Mouse (Mus musculus) ES-E14 (cell line): ENCODE results near the gene Rgl3. TPM values are rescaled to one million over a fixed set of nuclear protein-coding genes. Genes with fewer than 3 reads are reported as not detected.
A peak's percentile ranks its signal among the peaks of the same experiment; 100 is the strongest.

Experiments
- DNase-seq: peaks from one replicate; pipeline ENCODE4 v3.0.0-alpha.2; 2013; ENCODE audit warnings: low read depth, low spot score
- H3K27ac ChIP-seq: 2 replicates; pipeline ENCODE4 v1.5.1; 2012; ENCODE audit warnings: low read depth, mild to moderate bottlenecking, low read length, moderate library complexity, mixed read lengths; ENCODE audit not compliant: poor library complexity, insufficient read depth, severe bottlenecking
- H3K36me3 ChIP-seq: 2 replicates; pipeline ENCODE4 v1.6.1; 2012; ENCODE audit warnings: mild to moderate bottlenecking, low read length, moderate library complexity, mixed read lengths; ENCODE audit not compliant: control insufficient read depth, poor library complexity, insufficient read depth, severe bottlenecking
- H3K4me1 ChIP-seq, 2 experiments: fragments of 150-350 bp in 1 of 2; sonication (generic) in 1 of 2; 2 replicates each; pipeline ENCODE4 v1.6.1; 2012; ENCODE audit warnings: low read length in 2 of 2, mild to moderate bottlenecking in 1 of 2, mixed read lengths in 1 of 2; ENCODE audit not compliant: control insufficient read depth in 2 of 2, insufficient read depth in 2 of 2, poor library complexity in 1 of 2
- H3K4me3 ChIP-seq, 2 experiments: fragments of 150-350 bp in 1 of 2; sonication (generic) in 1 of 2; 2 replicates each; pipeline ENCODE4 v1.5.1; 2012; ENCODE audit warnings: low read length in 2 of 2, low read depth in 1 of 2, mild to moderate bottlenecking in 1 of 2, mixed read lengths in 1 of 2; ENCODE audit not compliant: insufficient read depth in 1 of 2, poor library complexity in 1 of 2, severe bottlenecking in 1 of 2
- H3K9ac ChIP-seq: 2 replicates; pipeline ENCODE4 v1.6.1; 2012; ENCODE audit warnings: low read depth, mild to moderate bottlenecking, low read length, mixed read lengths; ENCODE audit not compliant: poor library complexity, insufficient read depth, severe bottlenecking
- H3K9me3 ChIP-seq: fragments of 150-350 bp; sonication (generic); 2 replicates; pipeline ENCODE4 v1.6.1; 2012; ENCODE audit warnings: low read depth, mild to moderate bottlenecking, low read length; ENCODE audit not compliant: control insufficient read depth, insufficient read depth
- CHD2 ChIP-seq: IDR thresholded peaks from 2 replicates; pipeline ENCODE4 v1.6.1; 2014; ENCODE audit warnings: mild to moderate bottlenecking, low read depth, low read length, inconsistent platforms
- HCFC1 ChIP-seq: IDR thresholded peaks from 2 replicates; pipeline ENCODE4 v1.6.1; 2012; ENCODE audit warnings: low read length, inconsistent platforms, borderline replicate concordance; ENCODE audit not compliant: insufficient read depth
- MAFK ChIP-seq: IDR thresholded peaks from 2 replicates; pipeline ENCODE4 v1.6.1; 2014; ENCODE audit warnings: mild to moderate bottlenecking, low read depth, low read length, inconsistent platforms; ENCODE audit not compliant: insufficient read depth
- ZC3H11A ChIP-seq: IDR thresholded peaks from 2 replicates; pipeline ENCODE4 v1.6.1; 2012; ENCODE audit warnings: low read depth, mild to moderate bottlenecking, inconsistent platforms, low read length, borderline replicate concordance
- ZNF384 ChIP-seq: IDR thresholded peaks from 2 replicates; pipeline ENCODE4 v1.6.1; 2012; ENCODE audit warnings: low read depth, low read length, inconsistent platforms
- in situ Hi-C, 2 experiments: fragments of 600-800 bp; cut with MboI; formaldehyde crosslinking; loops; one replicate each; pipeline ENCODE4 v1.15.1; 2025; ENCODE audit warnings: low sequenced_read_pairs in 2 of 2, inconsistent platforms in 1 of 2; ENCODE audit not compliant: unreplicated experiment in 2 of 2
- total RNA-seq: library from RNA; depleted of rRNA; stranded (reverse); fragments of 300-350 nt; gene quantifications from 2 replicates; pipeline ENCODE4 v1.2.3, GENCODE M21; 2012; rRNA removed

Gene Rgl3
- total RNA-seq, result 0.27 and 0.37 TPM in 2 replicates

GRCm38 (mm10) chr9:21989230-21990110 lies at the start of gene Rgl3:
Rgl3 (minus strand) TSS chr9:21989446.
- Histone ChIP-seq H3K4me3 (peak within 1 kb of the TSS; percentile 34 to 68), H3K36me3 (no peaks in the 10 kb centered on the region), H3K4me1 (peaks cover 0 to 25% of the 10 kb centered on the region in 2 experiments; a peak in 2 of 4 replicates), H3K9ac (peak within 1 kb of the TSS; percentile 52; the same call in 1 of the 2 replicates), H3K27ac (no peak within 1 kb of the TSS), H3K9me3 (no peaks in the 10 kb centered on the region)
- in situ Hi-C loops, result no loop called here
- DNase-seq, result no peak
- TF ChIP-seq CHD2 (no peak), MAFK (no peak), ZNF384 (no peak), ZC3H11A (no peak), HCFC1 (no peak)

GRCm38 (mm10) chr9:22037826-22038225 lies 48.6 kb upstream of the Rgl3 start:
- in situ Hi-C loops, result no loop called here
- H3K4me1 ChIP-seq, result peaks cover 10 to 17% of the 10 kb centered on the region in 2 experiments
- no peaks in the 10 kb centered on the region for H3K36me3 ChIP-seq
- TF ChIP-seq CHD2, result no peak
- no peak for TF ChIP-seq MAFK
- no peak for TF ChIP-seq HCFC1
- no peak for TF ChIP-seq ZC3H11A
- no peak for TF ChIP-seq ZNF384
- DNase-seq, result no peak
- H3K4me3 ChIP-seq, result no peak overlapping the region
- no peak overlapping the region; the same call in 1 of the 2 replicates for H3K27ac ChIP-seq
- H3K9me3 ChIP-seq, result no peaks in the 10 kb centered on the region
- no peak overlapping the region for H3K9ac ChIP-seq

- in situ Hi-C loops, result no loop called here
- peaks cover 4 to 12% of the 10 kb centered on the region in 2 experiments for H3K4me1 ChIP-seq
These were observed 46.2 kb upstream of the Rgl3 start for GRCm38 (mm10) chr9:22035300-22036044.

DNA sequence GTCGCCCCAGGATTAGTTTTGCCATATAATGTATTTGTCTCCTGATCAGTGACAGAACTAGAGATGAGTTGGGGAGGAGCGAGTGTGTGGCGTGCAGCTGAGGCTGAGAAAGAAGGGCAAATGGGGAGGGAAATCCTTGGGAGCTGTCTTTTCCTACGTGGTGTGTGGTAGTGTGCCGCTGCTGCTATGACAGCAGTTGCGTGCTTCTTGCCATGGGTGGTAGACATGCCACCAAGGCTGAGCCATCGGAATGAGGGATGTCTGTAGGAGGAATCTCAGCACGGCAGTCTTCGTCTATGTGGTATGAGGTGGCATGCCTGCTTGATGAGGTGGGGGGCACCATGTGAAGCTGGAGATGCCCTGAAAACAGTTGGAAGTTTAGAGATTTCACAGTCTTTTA lies 41.1 kb upstream of the Rgl3 start:
- Histone ChIP-seq H3K4me1 (peaks cover 4 to 12% of the 10 kb centered on the region in 2 experiments; a peak in 3 of 4 replicates), H3K9ac (no peak overlapping the region), H3K9me3 (no peaks in the 10 kb centered on the region), H3K27ac (no peak overlapping the region), H3K4me3 (no peak overlapping the region), H3K36me3 (no peaks in the 10 kb centered on the region)
- no peak for TF ChIP-seq HCFC1
- TF ChIP-seq CHD2, result no peak
- no peak for TF ChIP-seq MAFK
- no peak for TF ChIP-seq ZNF384
- no peak for TF ChIP-seq ZC3H11A
- no peak for DNase-seq
- in situ Hi-C loops, result no loop called here

More at GRCm38 (mm10) chr9:22035300-22036044, 46.2 kb upstream of the Rgl3 start:
- DNase-seq, result no peak
- Histone ChIP-seq H3K4me3 (no peak overlapping the region), H3K9ac (no peak overlapping the region), H3K36me3 (no peaks in the 10 kb centered on the region), H3K27ac (no peak overlapping the region), H3K9me3 (no peaks in the 10 kb centered on the region)
- TF ChIP-seq ZC3H11A, result no peak
- TF ChIP-seq CHD2, result no peak
- TF ChIP-seq ZNF384, result no peak
- TF ChIP-seq HCFC1, result no peak
- TF ChIP-seq MAFK, result no peak
